In the genomic region with DNA sequence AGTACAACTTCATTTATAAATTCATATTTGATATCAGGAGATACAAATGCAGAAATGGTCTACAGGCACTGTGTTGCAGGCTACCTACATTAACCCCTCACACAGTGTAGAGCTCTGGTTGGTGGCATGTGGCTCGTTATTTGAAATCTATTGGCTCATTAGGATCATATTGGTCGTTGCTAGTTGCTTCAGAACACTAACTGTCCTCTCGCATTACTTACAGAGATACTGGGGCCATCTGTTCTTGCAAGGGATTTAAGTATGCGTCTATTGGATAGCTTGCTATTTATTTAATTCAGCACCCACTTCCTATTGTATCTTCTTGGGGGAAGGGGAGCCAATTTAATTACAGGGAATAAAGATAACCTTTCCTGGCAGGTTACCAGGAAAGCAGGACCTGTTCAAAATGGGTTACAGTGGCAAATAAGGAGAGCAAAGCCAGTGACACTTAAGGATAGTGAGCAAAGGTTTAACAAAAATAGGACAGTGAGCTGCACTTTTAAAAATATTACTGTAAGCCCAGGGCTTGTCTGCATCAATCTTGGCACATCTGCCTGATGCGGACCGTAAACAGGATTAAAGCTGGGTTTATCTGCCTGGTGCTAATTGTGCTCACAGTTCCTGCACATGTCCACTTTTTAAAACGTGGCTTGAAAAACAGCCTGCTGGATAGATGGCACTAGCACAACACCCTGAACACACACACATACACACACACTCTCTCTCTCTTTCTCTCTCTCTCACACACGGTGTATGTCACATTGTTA, we compare ENCODE assay signal across 16 mouse cellular contexts. TPM values are rescaled to one million over a fixed set of nuclear protein-coding genes. Genes with fewer than 3 reads are reported as not detected.
DNase-seq lines count a peak whose midpoint lies in the region; ATAC-seq lines count a peak whose summit lies in the region.
"Had no signal": no experiment of that assay in that cellular context is flagged by ENCODE, and none has a peak within 500 bp of the region (broad histone marks: within the 10 kb centered on the region; RNA-seq: fewer than 3 reads in every experiment).

No protein-coding gene starts in this region.

- H3K27ac ChIP-seq in forebrain, embryonic 14.5 days (ENCODE audit: low read depth, low read length) = no peak overlapping the region; the same call in 1 of the 2 replicates
- peak overlapping the region; percentile 5; the same call in 1 of the 2 replicates for H3K27ac ChIP-seq in midbrain, embryonic 14.5 days (replicated peaks; ENCODE audit: low read depth, low read length)
- H3K27ac ChIP-seq: kidney, postnatal 0 days had no signal

- H3K36me3 ChIP-seq in forebrain, embryonic 14.5 days (ENCODE audit: control insufficient read depth, insufficient read depth, low read length) = no peaks in the 10 kb centered on the region
- H3K36me3 ChIP-seq in midbrain, embryonic 14.5 days (ENCODE audit: control insufficient read depth, insufficient read depth, low read length) = no peaks in the 10 kb centered on the region

- no peak overlapping the region for H3K4me2 ChIP-seq in forebrain, embryonic 14.5 days (ENCODE audit: low read length)
- no peak overlapping the region for H3K4me2 ChIP-seq in midbrain, embryonic 14.5 days (ENCODE audit: low read length)

- peak; percentile 56 for DNase-seq in left cerebral cortex, postnatal 4 days
- DNase-seq in left cerebral cortex, postnatal 36 days (ENCODE audit: low spot score in 2 of 2) = no peak
- DNase-seq in forebrain, embryonic 14.5 days (ENCODE audit: low spot score) = peak; percentile 72
- DNase-seq in midbrain, embryonic 14.5 days = peak; percentile 63
- no peak for DNase-seq in adrenal gland, adult 18-20 months (ENCODE audit: low spot score in 2 of 2)
- DNase-seq in heart, adult 11 months = no peak
- no peak for DNase-seq in kidney, adult 9 months
- DNase-seq: heart, postnatal 4 days; liver; lung, postnatal 10 days; right cerebral cortex, postnatal 25 days; thymus, adult 18-20 months had no signal

- no peak overlapping the region for H3K4me3 ChIP-seq in forebrain, embryonic 14.5 days (ENCODE audit: low read depth, low read length)
- no peak overlapping the region for H3K4me3 ChIP-seq in midbrain, embryonic 14.5 days (replicated peaks; ENCODE audit: low read depth, low read length)

- peaks cover 6% of the 10 kb centered on the region for H3K4me1 ChIP-seq in forebrain, embryonic 14.5 days (ENCODE audit: control insufficient read depth, insufficient read depth, low read length)
- H3K4me1 ChIP-seq in midbrain, embryonic 14.5 days (ENCODE audit: control insufficient read depth, insufficient read depth, low read length) = peaks cover 9% of the 10 kb centered on the region

- intact Hi-C loops in left cerebral cortex, postnatal 4 days (cut with DNase I) = no loop called here
- intact Hi-C loops in left cerebral cortex, postnatal 36 days (cut with DNase I) = no loop called here

- WGBS in forebrain, embryonic 14.5 days = 8% methylated on average over 8 of the region's 8 CpGs
- 14% methylated on average over 8 of the region's 8 CpGs for WGBS in midbrain, embryonic 14.5 days

- no peaks in the 10 kb centered on the region for H3K27me3 ChIP-seq in forebrain, embryonic 14.5 days (replicated peaks; ENCODE audit: control insufficient read depth, insufficient read depth, low read length)
- H3K27me3 ChIP-seq in midbrain, embryonic 14.5 days (ENCODE audit: control insufficient read depth, insufficient read depth, low read length) = no peaks in the 10 kb centered on the region

- H3K9me3 ChIP-seq in forebrain, embryonic 14.5 days (replicated peaks; ENCODE audit: control insufficient read depth, low read length) = no peaks in the 10 kb centered on the region
- no peaks in the 10 kb centered on the region for H3K9me3 ChIP-seq in midbrain, embryonic 14.5 days (ENCODE audit: control insufficient read depth, low read length)

- peak; percentile 88 for ATAC-seq in forebrain, embryonic 14.5 days
- peak; percentile 86 for ATAC-seq in midbrain, embryonic 14.5 days (ENCODE audit: low FRiP score, low TSS enrichment)
- no peak for ATAC-seq in CD4-positive, CD25-positive, alpha-beta regulatory T cell, adult 4 months

- H3K9ac ChIP-seq in forebrain, embryonic 14.5 days (ENCODE audit: low read length) = no peak overlapping the region
- no peak overlapping the region for H3K9ac ChIP-seq in midbrain, embryonic 14.5 days (replicated peaks; ENCODE audit: low read length)

RNA-seq across cellular contexts. Expression of a gene that starts 57.1 kb away (rescaled TPM):
- total RNA-seq in left cerebral cortex, postnatal 4 days (2021) = 10 to 100 TPM; 25.9 to 27.8 TPM
- total RNA-seq in left cerebral cortex, postnatal 36 days (2021) = 10 to 100 TPM; 14.6 to 18.9 TPM
- 44.4 and 60.1 TPM in 2 replicates for polyA plus RNA-seq in forebrain, embryonic 14.5 days (2014; fragmentation: Nextera tagmentation; extraction: Ambion mirVana)
- polyA plus RNA-seq in midbrain, embryonic 14.5 days (2014; fragmentation: Nextera tagmentation; extraction: Ambion mirVana) = 37.0 and 40.2 TPM in 2 replicates
- not detected for total RNA-seq in adrenal gland, adult 18-20 months (2021)
- polyA plus RNA-seq in CD4-positive, CD25-positive, alpha-beta regulatory T cell, adult 4 months (2017; shearing (Covaris generic)) = not detected
- total RNA-seq: heart, postnatal 4 days had no signal
- polyA plus RNA-seq: C2C12; gonadal fat pad, adult 2 months; kidney, postnatal 0 days had no signal

RNA-seq across cellular contexts. Expression of a gene that starts 57.2 kb away (rescaled TPM):
- total RNA-seq in left cerebral cortex, postnatal 4 days (2021) = 1 to 10 TPM; 1.4 to 1.9 TPM
- total RNA-seq in left cerebral cortex, postnatal 36 days (2021) = 1 to 10 TPM; 3.0 to 6.7 TPM
- polyA plus RNA-seq in forebrain, embryonic 14.5 days (2014; fragmentation: Nextera tagmentation; extraction: Ambion mirVana) = 1.1 and 2.0 TPM in 2 replicates
- polyA plus RNA-seq in midbrain, embryonic 14.5 days (2014; fragmentation: Nextera tagmentation; extraction: Ambion mirVana) = 1.1 and 3.3 TPM in 2 replicates
- total RNA-seq in adrenal gland, adult 18-20 months (2021) = 1 to 10 TPM; 2.5 to 4.2 TPM
- 10 to 100 TPM; 35.8 to 46.1 TPM for polyA plus RNA-seq in CD4-positive, CD25-positive, alpha-beta regulatory T cell, adult 4 months (2017; shearing (Covaris generic))
- polyA plus RNA-seq: C2C12 had no signal

Comparison
In these comparisons a context has a peak if more than half of its experiments do, and no peak if none do; other contexts are left out.
1. DNase-seq: peak in left cerebral cortex, postnatal 4 days (single experiment), forebrain, embryonic 14.5 days (single experiment) and midbrain, embryonic 14.5 days (single experiment); none in left cerebral cortex, postnatal 36 days (0 of 2), adrenal gland, adult 18-20 months (0 of 2), heart, adult 11 months (single experiment) and kidney, adult 9 months (single experiment).
2. RNA of a gene that starts 57.1 kb away (total RNA-seq): 25.9 to 27.8 TPM in left cerebral cortex, postnatal 4 days and 14.6 to 18.9 TPM in left cerebral cortex, postnatal 36 days; not detected in adrenal gland, adult 18-20 months; every median in the first group is over 10 times any median in the second.